Mouse (Mus musculus) neural tube, embryonic 12.5 days (tissue): ENCODE results near the gene Sowahb. TPM values are rescaled to one million over a fixed set of nuclear protein-coding genes. Genes with fewer than 3 reads are reported as not detected.

ENCODE experiments used
- ATAC-seq: fragments of 200-750 bp; cut with Nextera tagmentation; 2 replicates; pipeline ENCODE4 v1.8.0; 2017; ENCODE audit warnings: low read depth, mild to moderate bottlenecking, moderate TSS enrichment, moderate library complexity; ENCODE audit not compliant: low FRiP score
- H3K27ac ChIP-seq: fragments of 300-500 bp; sonication (generic); 2 replicates; pipeline ENCODE4 v1.5.1; 2016
- H3K27me3 ChIP-seq: fragments of 300-500 bp; sonication (generic); replicated peaks from 2 replicates; pipeline ENCODE4 v1.6.1; 2016; ENCODE audit warnings: mild to moderate bottlenecking
- H3K36me3 ChIP-seq: fragments of 300-500 bp; sonication (generic); 2 replicates; pipeline ENCODE4 v1.6.1; 2016; ENCODE audit warnings: mild to moderate bottlenecking
- H3K4me1 ChIP-seq: fragments of 300-500 bp; sonication (generic); 2 replicates; pipeline ENCODE4 v1.6.1; 2016
- H3K4me2 ChIP-seq: fragments of 300-500 bp; sonication (generic); replicated peaks from 2 replicates; pipeline ENCODE4 v1.6.1; 2016; ENCODE audit warnings: mild to moderate bottlenecking
- H3K4me3 ChIP-seq: fragments of 300-500 bp; sonication (generic); 2 replicates; pipeline ENCODE4 v1.5.1; 2016
- H3K9ac ChIP-seq: fragments of 300-500 bp; sonication (generic); 2 replicates; pipeline ENCODE4 v1.6.1; 2016; ENCODE audit warnings: mild to moderate bottlenecking
- H3K9me3 ChIP-seq: fragments of 300-500 bp; sonication (generic); 2 replicates; pipeline ENCODE4 v1.6.1; 2016; ENCODE audit warnings: mild to moderate bottlenecking
- WGBS: fragments of 180-500 bp; shearing (Covaris S2); methylation state at CpG from one replicate; pipeline ENCODE4 v1.1.7; 2016; 5-methylcytosine and 5-hydroxymethylcytosine counted together
- polyA plus RNA-seq: library from polyadenylated mRNA; unstranded; fragments of >200 nt; fragmentation: Nextera tagmentation; extraction: Ambion mirVana; gene quantifications from 2 replicates; pipeline ENCODE4 v1.2.1, GENCODE M21; 2016

Gene Sowahb
- polyA plus RNA-seq, 1 experiment from 2014 or later: not detected

- H3K27ac ChIP-seq: no peak overlapping the region
- H3K4me1 ChIP-seq: no peaks in the 10 kb centered on the region
- H3K4me2 ChIP-seq: no peak overlapping the region
- no peaks in the 10 kb centered on the region for H3K9me3 ChIP-seq
- no peak for ATAC-seq
- H3K27me3 ChIP-seq: peaks cover 8% of the 10 kb centered on the region
- H3K36me3 ChIP-seq: no peaks in the 10 kb centered on the region
- no peak overlapping the region for H3K4me3 ChIP-seq
- WGBS: 55% methylated on average over 8 of the region's 8 CpGs
- no peak overlapping the region for H3K9ac ChIP-seq
These were observed 9.0 kb upstream of the Sowahb start for GRCm38 (mm10) chr5:93053606-93054397.

DNA sequence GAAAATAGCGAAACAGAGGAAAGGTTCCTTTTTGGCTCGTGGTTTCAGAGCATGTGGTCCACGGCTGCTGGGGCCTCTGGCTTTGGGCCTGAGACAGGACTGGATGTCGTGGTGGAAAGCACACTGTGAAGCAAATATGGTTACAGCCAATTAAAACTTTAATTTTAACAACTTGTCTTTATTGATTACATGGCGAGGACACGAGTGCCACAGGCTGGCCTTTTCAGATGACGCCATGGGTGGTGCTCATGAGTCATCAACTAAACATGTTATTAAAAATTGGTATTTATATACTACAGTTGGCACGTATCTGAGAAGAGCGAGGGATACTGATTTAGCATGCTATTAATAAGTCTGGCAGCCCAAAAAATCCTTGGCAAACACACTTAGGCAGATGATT is 7.1 kb upstream of the Sowahb start:
- Histone ChIP-seq H3K27ac (no peak overlapping the region), H3K36me3 (no peaks in the 10 kb centered on the region), H3K9ac (no peak overlapping the region), H3K4me1 (no peaks in the 10 kb centered on the region), H3K27me3 (peaks cover 19% of the 10 kb centered on the region), H3K4me3 (no peak overlapping the region), H3K9me3 (no peaks in the 10 kb centered on the region), H3K4me2 (no peak overlapping the region)
- 89% methylated on average over 9 of the region's 9 CpGs for WGBS
- ATAC-seq: no peak

- H3K27me3 ChIP-seq: peaks cover 28% of the 10 kb centered on the region
- H3K4me1 ChIP-seq: no peaks in the 10 kb centered on the region
- H3K4me3 ChIP-seq: no peak overlapping the region
- no peak for ATAC-seq
- H3K36me3 ChIP-seq: no peaks in the 10 kb centered on the region
- no peak overlapping the region for H3K27ac ChIP-seq
- H3K9ac ChIP-seq: no peak overlapping the region
- H3K9me3 ChIP-seq: no peaks in the 10 kb centered on the region
- no peak overlapping the region for H3K4me2 ChIP-seq
- WGBS: 44% methylated on average over 5 of the region's 5 CpGs
These were observed 6.2 kb upstream of the Sowahb start for GRCm38 (mm10) chr5:93051041-93051440.

DNA sequence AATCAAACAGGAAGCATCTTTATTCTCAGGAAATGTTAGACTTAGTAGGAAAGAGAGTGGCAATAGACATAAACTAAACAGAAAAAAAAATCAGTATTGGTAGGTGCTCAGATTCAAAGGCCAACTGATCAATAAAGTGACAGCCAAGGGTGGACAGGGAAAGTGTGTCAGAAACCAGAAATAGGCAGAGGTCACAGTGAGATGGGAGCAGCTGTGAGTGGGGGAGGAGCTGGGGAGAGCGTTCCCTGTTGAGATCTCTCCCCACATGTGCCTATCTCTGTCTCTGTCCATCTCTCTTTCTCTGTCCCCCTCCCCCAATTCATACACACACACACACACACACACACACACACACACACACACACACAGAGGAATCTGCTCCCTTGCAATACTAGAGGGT is 5.1 kb upstream of the Sowahb start:
- 100% methylated on average over 1 of the region's 1 CpGs for WGBS

DNA sequence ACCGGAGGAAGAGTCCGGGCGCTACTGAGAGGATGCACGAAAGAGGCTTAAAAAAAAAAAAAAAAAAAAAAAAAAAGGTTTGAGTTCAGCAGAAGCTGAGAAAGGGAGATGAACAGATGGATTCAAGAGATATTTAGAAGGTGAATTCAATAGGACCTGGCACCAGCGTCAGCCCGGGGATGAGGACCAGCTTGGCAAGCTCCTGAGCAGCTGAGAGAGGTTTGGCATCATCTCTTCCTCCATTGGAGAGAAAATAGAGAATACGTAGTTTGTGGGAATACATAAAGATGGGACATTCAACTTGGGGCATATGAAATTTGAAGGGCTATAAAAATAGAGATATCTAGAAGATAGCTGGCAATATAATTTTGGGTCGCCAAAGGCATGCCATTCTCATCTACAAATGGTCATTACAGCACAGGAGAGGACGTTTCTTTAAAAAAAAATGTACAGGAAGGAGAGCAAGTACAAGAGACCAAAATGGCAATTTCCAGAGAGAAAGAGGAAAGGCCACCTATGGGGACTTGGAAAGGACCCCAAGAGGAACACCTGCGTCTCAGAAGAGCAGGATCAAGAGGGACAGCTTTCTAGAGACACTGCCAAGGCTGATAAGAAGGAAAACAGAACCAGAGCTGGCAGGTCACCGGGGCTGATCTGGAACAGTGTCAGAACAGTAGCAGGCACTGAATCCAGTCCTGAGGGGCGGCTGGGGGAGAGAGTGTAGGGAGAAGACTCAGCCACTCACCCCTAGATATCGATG is 3.8 kb upstream of the Sowahb start:
- no peak for ATAC-seq
- Histone ChIP-seq H3K36me3 (no peaks in the 10 kb centered on the region), H3K4me3 (no peak overlapping the region), H3K4me2 (no peak overlapping the region), H3K9me3 (no peaks in the 10 kb centered on the region), H3K27ac (no peak overlapping the region), H3K9ac (no peak overlapping the region), H3K4me1 (peaks cover 17% of the 10 kb centered on the region), H3K27me3 (peaks cover 50% of the 10 kb centered on the region)
- WGBS: 71% methylated on average over 13 of the region's 13 CpGs

More for the DNA sequence above, 5.1 kb upstream of the Sowahb start:
- ATAC-seq: no peak
- Histone ChIP-seq H3K9me3 (no peaks in the 10 kb centered on the region), H3K4me3 (no peak overlapping the region), H3K4me2 (no peak overlapping the region), H3K36me3 (no peaks in the 10 kb centered on the region), H3K27ac (no peak overlapping the region), H3K9ac (no peak overlapping the region), H3K4me1 (peaks cover 4% of the 10 kb centered on the region), H3K27me3 (peaks cover 37% of the 10 kb centered on the region)

- Histone ChIP-seq H3K27me3 (peaks cover 73% of the 10 kb centered on the region), H3K36me3 (no peaks in the 10 kb centered on the region), H3K4me3 (no peak overlapping the region), H3K27ac (no peak overlapping the region), H3K9me3 (no peaks in the 10 kb centered on the region), H3K4me1 (peaks cover 19% of the 10 kb centered on the region), H3K4me2 (no peak overlapping the region), H3K9ac (no peak overlapping the region)
- WGBS: 26% methylated on average over 5 of the region's 5 CpGs
- no peak for ATAC-seq
These were observed 1.6 kb upstream of the Sowahb start for GRCm38 (mm10) chr5:93046306-93046845.

DNA sequence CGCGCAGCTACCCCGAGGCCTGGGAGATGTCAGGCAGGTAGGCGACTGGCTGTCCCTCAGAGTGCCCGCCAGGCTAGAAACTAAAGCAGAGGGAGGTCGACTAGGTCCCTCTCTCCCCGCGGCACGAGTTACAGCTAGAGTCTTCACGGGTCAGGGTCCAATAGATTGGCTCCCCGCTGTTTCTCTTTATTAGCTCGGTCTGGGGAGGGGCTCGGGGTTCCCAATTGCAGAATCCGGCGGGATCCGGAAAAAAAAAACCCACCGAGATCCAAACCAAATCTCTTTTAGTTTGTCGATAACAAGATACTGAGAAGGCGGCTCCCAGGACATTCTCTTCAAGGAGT is 521 bp upstream of the Sowahb start:
- Histone ChIP-seq H3K27me3 (peaks cover 74% of the 10 kb centered on the region), H3K36me3 (no peaks in the 10 kb centered on the region), H3K4me2 (peak overlapping the region; percentile 96), H3K4me3 (peak overlapping the region; percentile 48), H3K9ac (0 out of 2 replicates have a peak overlapping the region, but pooled peaks have one; percentile 35), H3K9me3 (no peaks in the 10 kb centered on the region), H3K4me1 (peaks cover 19% of the 10 kb centered on the region), H3K27ac (no peak overlapping the region)
- ATAC-seq: no peak
- under 1% methylated on average over 19 of the region's 19 CpGs for WGBS

- no peaks in the 10 kb centered on the region for H3K36me3 ChIP-seq
- no peaks in the 10 kb centered on the region for H3K9me3 ChIP-seq
- peaks cover 19% of the 10 kb centered on the region for H3K4me1 ChIP-seq
- H3K27me3 ChIP-seq: peaks cover 73% of the 10 kb centered on the region
- no peak; the same call in none of the 2 replicates for ATAC-seq
- WGBS: 2% methylated on average over 69 of the region's 69 CpGs
- H3K4me2 ChIP-seq: peak overlapping the region; percentile 96
- no peak overlapping the region for H3K27ac ChIP-seq
- H3K9ac ChIP-seq: 0 out of 2 replicates have a peak overlapping the region, but pooled peaks have one; percentile 35
- H3K4me3 ChIP-seq: peak overlapping the region; percentile 48
These were observed 886 bp downstream of the Sowahb start for GRCm38 (mm10) chr5:93043688-93044583.

- no peak overlapping the region for H3K4me3 ChIP-seq
- peaks cover 19% of the 10 kb centered on the region for H3K4me1 ChIP-seq
- H3K9me3 ChIP-seq: no peaks in the 10 kb centered on the region
- peaks cover 71% of the 10 kb centered on the region for H3K27me3 ChIP-seq
- H3K27ac ChIP-seq: no peak overlapping the region
- H3K4me2 ChIP-seq: peak overlapping the region; percentile 96
- no peak for ATAC-seq
- H3K9ac ChIP-seq: no peak overlapping the region
- H3K36me3 ChIP-seq: no peaks in the 10 kb centered on the region
- WGBS: 39% methylated on average over 18 of the region's 18 CpGs
These were observed 1.8 kb downstream of the Sowahb start for GRCm38 (mm10) chr5:93042831-93043687.

GRCm38 (mm10) chr5:93042031-93042430 is 2.8 kb downstream of the Sowahb start:
- Histone ChIP-seq H3K36me3 (no peaks in the 10 kb centered on the region), H3K9ac (no peak overlapping the region), H3K27ac (no peak overlapping the region), H3K27me3 (peaks cover 63% of the 10 kb centered on the region), H3K4me1 (peaks cover 24% of the 10 kb centered on the region), H3K4me3 (no peak overlapping the region), H3K9me3 (no peaks in the 10 kb centered on the region), H3K4me2 (no peak overlapping the region)
- 73% methylated on average over 4 of the region's 4 CpGs for WGBS
- no peak for ATAC-seq

GRCm38 (mm10) chr5:93041276-93041675 is 3.5 kb downstream of the Sowahb start:
- peaks cover 56% of the 10 kb centered on the region for H3K27me3 ChIP-seq
- no peak overlapping the region for H3K27ac ChIP-seq
- ATAC-seq: no peak
- no peak overlapping the region for H3K4me2 ChIP-seq
- no peaks in the 10 kb centered on the region for H3K36me3 ChIP-seq
- WGBS: 59% methylated on average over 3 of the region's 3 CpGs
- no peak overlapping the region for H3K9ac ChIP-seq
- no peak overlapping the region for H3K4me3 ChIP-seq
- peaks cover 24% of the 10 kb centered on the region for H3K4me1 ChIP-seq
- H3K9me3 ChIP-seq: no peaks in the 10 kb centered on the region
